Mouse (Mus musculus) forebrain, postnatal 0 days (tissue): Measurements from ENCODE around the gene Ucn2. TPM values are rescaled to one million over a fixed set of nuclear protein-coding genes. Genes with fewer than 3 reads are reported as not detected.

Source experiments
- ATAC-seq: fragments of 200-750 bp; cut with Nextera tagmentation; 2 replicates; pipeline ENCODE4 v1.8.0; 2017; ENCODE audit warnings: mild to moderate bottlenecking, moderate library complexity
- DNase-seq: peaks from one replicate; pipeline ENCODE4 v3.0.0-alpha.2; 2015
- H3K27ac ChIP-seq: fragments of 300-500 bp; sonication (generic); 2 replicates; pipeline ENCODE4 v1.5.1; 2014; ENCODE audit warnings: low read depth, mild to moderate bottlenecking, antibody characterized with exemption, low read length, moderate library complexity, mixed read lengths
- H3K27me3 ChIP-seq: fragments of 300-500 bp; sonication (generic); 2 replicates; pipeline ENCODE4 v1.6.1; 2014; ENCODE audit warnings: mild to moderate bottlenecking, low read length, mixed read lengths; ENCODE audit not compliant: insufficient read depth
- H3K36me3 ChIP-seq: fragments of 300-500 bp; sonication (generic); 2 replicates; pipeline ENCODE4 v1.6.1; 2014; ENCODE audit warnings: mild to moderate bottlenecking, moderate library complexity; ENCODE audit not compliant: insufficient read depth
- H3K4me1 ChIP-seq: fragments of 300-500 bp; sonication (generic); 2 replicates; pipeline ENCODE4 v1.6.1; 2014; ENCODE audit warnings: antibody characterized with exemption; ENCODE audit not compliant: insufficient read depth
- H3K4me2 ChIP-seq: fragments of 300-500 bp; sonication (generic); 2 replicates; pipeline ENCODE4 v1.6.1; 2014; ENCODE audit warnings: low read depth, mild to moderate bottlenecking, moderate library complexity
- H3K4me3 ChIP-seq: fragments of 300-500 bp; sonication (generic); 2 replicates; pipeline ENCODE4 v1.5.1; 2014; ENCODE audit warnings: low read depth, low read length, mixed read lengths
- H3K9ac ChIP-seq: fragments of 300-500 bp; sonication (generic); 2 replicates; pipeline ENCODE4 v1.6.1; 2014; ENCODE audit warnings: mild to moderate bottlenecking
- H3K9me3 ChIP-seq: fragments of 300-500 bp; sonication (generic); 2 replicates; pipeline ENCODE4 v1.6.1; 2016; ENCODE audit warnings: low read length
- CTCF ChIP-seq: sonication (generic); IDR thresholded peaks from 2 replicates; pipeline ENCODE4 v1.5.1; 2016; ENCODE audit warnings: antibody characterized with exemption, control low read depth, low read depth
- WGBS: fragments of 180-500 bp; shearing (Covaris S2); extraction: QIAGEN DNeasy Blood & Tissue Kit; methylation state at CpG from one replicate; pipeline ENCODE4 v1.1.7; 2014; 5-methylcytosine and 5-hydroxymethylcytosine counted together
- polyA plus RNA-seq: library from polyadenylated mRNA; unstranded; fragments of >200 nt; fragmentation: Nextera tagmentation; extraction: Ambion mirVana; gene quantifications from 2 replicates; pipeline ENCODE4 v1.2.1, GENCODE M21; 2015
- total RNA-seq: library from RNA; depleted of rRNA; stranded (reverse); fragments of >200 nt; gene quantifications from 2 replicates; pipeline ENCODE4 v1.2.3, GENCODE M21; 2014

Gene Ucn2
- total and polyA plus RNA-seq, 2 experiments from 2014 or later, result not detected

DNA sequence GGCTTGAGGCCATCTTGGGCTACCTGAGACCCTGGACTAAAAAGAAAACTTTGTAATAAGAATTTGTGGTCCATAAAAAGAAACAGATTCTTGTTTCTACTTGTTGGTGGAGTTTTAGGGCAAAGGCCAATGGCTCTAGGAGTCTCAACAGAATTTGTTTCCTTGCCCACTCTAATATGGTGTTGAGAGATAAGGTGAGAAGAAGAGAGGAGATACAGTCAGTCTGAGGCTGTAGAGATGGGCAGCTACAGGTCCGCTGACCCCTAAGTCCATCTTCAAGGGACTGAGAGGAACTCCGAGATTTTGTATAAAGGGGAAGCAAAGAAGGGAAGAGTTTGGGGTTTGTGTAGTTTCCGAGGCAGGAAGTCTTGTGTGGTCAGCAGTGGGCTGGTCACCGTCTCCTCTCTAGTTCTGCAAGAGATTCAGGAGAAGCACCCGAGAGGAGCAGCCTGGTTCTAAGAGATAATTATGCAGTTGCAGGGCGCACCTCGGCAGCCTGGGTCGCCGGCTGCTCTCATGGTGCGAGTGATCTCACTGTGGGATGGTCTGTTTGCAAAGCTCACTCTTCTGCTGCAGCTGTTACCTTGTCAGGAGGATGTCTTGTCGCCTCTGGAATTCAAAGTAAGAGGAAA lies 31.3 kb downstream of the Ucn2 start:
- TF ChIP-seq CTCF, result no peak
- 75% methylated on average over 11 of the region's 11 CpGs for WGBS
- Histone ChIP-seq H3K9ac (no peak overlapping the region), H3K4me3 (no peak overlapping the region), H3K36me3 (peaks cover 18% of the 10 kb centered on the region), H3K27ac (no peak overlapping the region), H3K4me2 (no peak overlapping the region), H3K27me3 (no peaks in the 10 kb centered on the region), H3K9me3 (no peaks in the 10 kb centered on the region), H3K4me1 (no peaks in the 10 kb centered on the region)
- no peak for ATAC-seq
- no peak for DNase-seq

DNA sequence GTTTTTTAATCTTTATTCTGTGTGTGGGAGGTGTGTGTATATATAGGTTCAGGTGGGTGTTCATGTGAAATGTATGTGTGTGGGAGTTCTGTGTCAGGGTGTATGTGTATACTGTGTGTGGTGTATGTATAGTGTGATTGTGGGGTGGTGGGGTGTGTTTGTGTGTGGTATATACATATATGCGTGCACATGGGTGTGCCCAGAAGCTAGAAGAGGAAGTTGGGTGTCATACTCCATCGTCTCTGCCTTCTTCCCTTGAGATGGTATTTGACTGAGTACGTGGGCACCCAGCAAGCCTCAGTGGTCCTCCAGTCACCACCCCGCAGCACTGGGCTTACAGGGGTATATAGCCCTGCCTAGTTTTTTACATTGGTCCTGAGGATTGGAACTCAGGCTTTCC lies 35.6 kb downstream of the Ucn2 start:
- Histone ChIP-seq H3K27ac (no peak overlapping the region), H3K9ac (no peak overlapping the region), H3K4me2 (no peak overlapping the region), H3K4me3 (no peak overlapping the region), H3K4me1 (no peaks in the 10 kb centered on the region), H3K36me3 (peaks cover 21% of the 10 kb centered on the region), H3K9me3 (no peaks in the 10 kb centered on the region), H3K27me3 (no peaks in the 10 kb centered on the region)
- ATAC-seq (no peak), DNase-seq (no peak)
- WGBS, result 85% methylated on average over 4 of the region's 4 CpGs
- no peak for TF ChIP-seq CTCF

DNA sequence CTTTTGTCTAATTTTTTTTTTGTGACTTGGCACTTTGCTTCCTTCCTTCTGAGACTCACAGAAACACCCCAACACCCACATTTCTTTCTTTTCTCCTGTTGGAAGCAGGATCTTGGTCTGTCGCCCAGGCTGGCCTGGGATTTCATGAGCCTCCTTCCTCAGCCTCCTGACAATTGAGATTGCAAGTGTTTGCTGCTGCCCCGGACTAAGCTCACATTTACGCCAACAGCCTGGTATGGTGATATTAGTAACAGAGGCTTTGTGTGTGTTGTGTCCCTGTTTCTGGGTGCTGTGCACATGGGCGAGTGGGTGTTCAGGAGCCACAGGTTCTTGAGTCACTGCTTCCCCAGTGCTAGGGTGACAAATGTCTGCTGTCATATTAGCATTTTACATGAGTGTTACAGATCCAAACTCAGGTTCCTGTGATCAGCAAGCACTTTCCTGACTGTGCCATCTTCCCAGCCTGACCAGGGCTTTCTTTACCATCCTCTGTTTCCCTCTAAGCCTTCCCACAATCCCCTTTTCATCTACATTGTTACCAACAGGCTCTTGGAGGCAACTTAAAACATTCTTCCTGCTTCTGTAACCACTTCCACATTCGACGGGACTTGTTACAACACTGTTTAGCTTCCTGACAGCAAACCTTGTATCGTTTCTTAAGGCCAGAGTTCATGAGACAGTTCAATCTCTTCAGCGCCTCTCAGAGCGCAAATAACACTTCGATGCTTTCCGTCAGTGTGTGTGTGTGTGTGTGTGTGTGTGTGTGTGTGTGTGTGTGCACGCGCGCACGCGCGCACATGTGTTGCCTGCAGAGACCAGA lies 37.3 kb downstream of the Ucn2 start:
- Histone ChIP-seq H3K27ac (no peak overlapping the region), H3K9me3 (no peaks in the 10 kb centered on the region), H3K4me3 (no peak overlapping the region), H3K27me3 (no peaks in the 10 kb centered on the region), H3K4me2 (no peak overlapping the region), H3K9ac (no peak overlapping the region), H3K36me3 (peaks cover 28% of the 10 kb centered on the region), H3K4me1 (no peaks in the 10 kb centered on the region)
- WGBS, result 88% methylated on average over 17 of the region's 17 CpGs
- ATAC-seq, result no peak
- TF ChIP-seq CTCF, result no peak
- DNase-seq, result no peak

DNA sequence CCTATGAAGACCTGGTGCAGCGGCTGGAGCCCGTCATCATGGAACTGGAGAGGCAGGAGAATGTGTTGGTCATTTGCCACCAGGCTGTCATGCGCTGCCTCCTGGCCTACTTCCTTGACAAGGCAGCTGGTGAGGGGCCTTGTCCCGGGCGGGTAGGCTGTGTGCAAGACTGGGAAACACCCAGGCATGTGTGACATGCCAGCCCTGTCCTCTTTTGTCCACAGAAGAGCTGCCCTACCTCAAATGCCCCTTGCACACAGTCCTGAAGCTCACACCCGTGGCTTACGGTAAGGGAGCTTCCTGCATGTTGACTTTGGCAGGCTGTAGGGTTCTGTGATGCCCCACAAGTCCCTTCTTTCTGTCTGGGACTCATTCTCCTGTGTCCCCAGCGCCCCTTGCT lies 41.7 kb downstream of the Ucn2 start:
- DNase-seq (no peak), ATAC-seq (no peak)

DNA sequence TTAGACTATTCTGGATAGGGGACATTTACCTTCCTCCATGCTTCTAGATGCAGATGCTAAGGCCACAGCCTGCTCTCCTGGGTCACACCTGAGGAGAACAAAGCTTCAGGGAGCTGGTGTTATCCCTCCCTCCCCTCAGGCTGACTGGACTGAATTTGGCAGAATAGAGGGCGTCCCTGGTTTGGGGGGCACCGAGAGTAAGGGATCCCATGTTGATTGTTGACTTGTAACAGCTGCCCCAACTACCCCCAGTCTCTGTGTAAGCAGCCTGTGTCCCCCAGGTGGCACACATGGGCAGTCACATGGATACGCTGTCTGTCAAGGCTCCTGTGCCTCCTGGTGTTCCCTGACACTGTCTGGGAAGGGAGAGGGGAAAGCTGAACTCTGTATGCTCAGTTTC lies 42.6 kb downstream of the Ucn2 start:
- no peak overlapping the region for H3K4me2 ChIP-seq
- no peak for TF ChIP-seq CTCF
- ATAC-seq (no peak), DNase-seq (no peak)
- WGBS, result 85% methylated on average over 3 of the region's 3 CpGs
- no peaks in the 10 kb centered on the region for H3K9me3 ChIP-seq
- no peaks in the 10 kb centered on the region for H3K27me3 ChIP-seq
- no peaks in the 10 kb centered on the region for H3K4me1 ChIP-seq
- H3K4me3 ChIP-seq, result no peak overlapping the region
- no peak overlapping the region for H3K27ac ChIP-seq
- no peak overlapping the region for H3K9ac ChIP-seq
- H3K36me3 ChIP-seq, result peaks cover 36% of the 10 kb centered on the region

More for the DNA sequence above, 41.7 kb downstream of the Ucn2 start:
- Histone ChIP-seq H3K4me3 (no peak overlapping the region), H3K9me3 (no peaks in the 10 kb centered on the region), H3K4me1 (no peaks in the 10 kb centered on the region), H3K9ac (no peak overlapping the region), H3K4me2 (no peak overlapping the region), H3K27ac (no peak overlapping the region), H3K27me3 (no peaks in the 10 kb centered on the region), H3K36me3 (peaks cover 40% of the 10 kb centered on the region)
- WGBS, result 86% methylated on average over 8 of the region's 8 CpGs
- no peak for TF ChIP-seq CTCF

DNA sequence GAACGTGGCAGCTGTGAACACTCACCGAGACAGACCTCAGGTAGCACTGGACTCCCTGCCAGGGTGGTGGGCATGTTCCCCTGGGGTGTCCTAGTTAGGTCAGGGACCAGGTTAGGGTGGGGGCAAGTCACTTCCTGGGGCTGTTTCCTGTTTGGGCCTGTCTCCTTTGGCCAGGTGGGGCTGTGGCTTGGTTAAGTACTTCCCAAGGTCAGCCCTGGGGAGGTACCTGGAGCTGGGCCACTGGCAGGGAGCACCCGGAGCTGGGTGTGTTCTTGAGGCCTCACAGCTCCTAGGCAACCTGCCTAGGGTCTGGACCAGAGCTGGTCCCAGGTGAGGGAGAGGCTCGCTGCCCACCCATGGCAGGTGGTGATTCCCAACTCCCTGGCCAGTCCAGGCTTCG lies 43.1 kb downstream of the Ucn2 start:
- 89% methylated on average over 5 of the region's 5 CpGs for WGBS

DNA sequence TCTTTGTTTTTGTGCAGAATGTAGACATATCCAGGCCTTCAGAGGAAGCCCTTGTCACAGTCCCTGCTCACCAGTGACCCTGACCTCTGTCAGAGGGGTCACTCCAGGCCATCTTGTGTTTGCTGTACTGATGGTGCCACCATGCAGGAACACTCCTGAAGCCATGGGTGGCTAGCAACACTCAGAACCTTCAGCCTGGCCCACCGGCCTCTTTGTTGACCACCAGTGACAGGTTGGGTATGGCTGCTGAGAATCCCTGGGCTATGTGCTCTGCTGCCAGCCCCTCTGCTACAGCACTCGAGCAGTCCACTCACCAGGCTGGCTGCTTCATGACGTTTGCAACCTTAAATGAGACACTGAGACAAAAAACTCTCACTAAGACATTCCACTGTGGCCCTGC lies 44.5 kb downstream of the Ucn2 start:
- DNase-seq (no peak), ATAC-seq (no peak)
- no peak overlapping the region for H3K27ac ChIP-seq
- 77% methylated on average over 3 of the region's 3 CpGs for WGBS
- no peaks in the 10 kb centered on the region for H3K9me3 ChIP-seq
- no peak overlapping the region for H3K4me2 ChIP-seq
- no peaks in the 10 kb centered on the region for H3K4me1 ChIP-seq
- H3K27me3 ChIP-seq, result no peaks in the 10 kb centered on the region
- H3K4me3 ChIP-seq, result no peak overlapping the region
- no peak overlapping the region for H3K9ac ChIP-seq
- TF ChIP-seq CTCF, result no peak
- H3K36me3 ChIP-seq, result peaks cover 26% of the 10 kb centered on the region

More for the DNA sequence above, 43.1 kb downstream of the Ucn2 start:
- no peak for ATAC-seq
- Histone ChIP-seq H3K27me3 (no peaks in the 10 kb centered on the region), H3K4me2 (no peak overlapping the region), H3K27ac (no peak overlapping the region), H3K9ac (no peak overlapping the region), H3K9me3 (no peaks in the 10 kb centered on the region), H3K4me3 (no peak overlapping the region), H3K36me3 (peaks cover 36% of the 10 kb centered on the region), H3K4me1 (no peaks in the 10 kb centered on the region)
- TF ChIP-seq CTCF, result no peak
- no peak for DNase-seq
